Comparison of ENCODE assay signal across 8 mouse cellular contexts in genomic region chr11:121420830-121421552, GRCm38 (mm10). TPM values are rescaled to one million over a fixed set of nuclear protein-coding genes. Genes with fewer than 3 reads are reported as not detected.
A peak's percentile ranks its signal among the peaks of the same experiment; 100 is the strongest.
DNase-seq lines count a peak whose midpoint lies in the region; ATAC-seq and TF ChIP-seq lines count a peak whose summit lies in the region.

Gene Fn3krp, plus strand, starts transcription at chr11:121421401.

- H3K9ac ChIP-seq in heart, embryonic 11.5 days (ENCODE audit: low read depth, low read length), result peak within 1 kb of the TSS; percentile 86
- H3K9ac ChIP-seq in kidney, embryonic 16.5 days (replicated peaks; ENCODE audit: low read length), result peak within 1 kb of the TSS; percentile 70
- H3K9ac ChIP-seq in liver, adult 2 months (ENCODE audit: low read depth, low read length), result peak within 1 kb of the TSS; percentile 71

- H3K27ac ChIP-seq in heart, embryonic 11.5 days (ENCODE audit: low read depth, low read length), result peak within 1 kb of the TSS; percentile 64
- H3K27ac ChIP-seq in kidney, embryonic 16.5 days (ENCODE audit: low read length), result peak within 1 kb of the TSS; percentile 79
- H3K27ac ChIP-seq in liver, adult 2 months (replicated peaks; ENCODE audit: insufficient read depth, low read depth, low read length), result peak within 1 kb of the TSS; percentile 64

- no peaks in the 10 kb centered on the region for H3K79me3 ChIP-seq in C2C12 (ENCODE audit: low read depth)

- H3K4me1 ChIP-seq in erythroblast, embryonic 14.5 days (ENCODE audit: control insufficient read depth), result peaks cover 67% of the 10 kb centered on the region
- no peaks in the 10 kb centered on the region for H3K4me1 ChIP-seq in heart, embryonic 11.5 days (ENCODE audit: control insufficient read depth, insufficient read depth, low read length)
- peaks cover 11% of the 10 kb centered on the region for H3K4me1 ChIP-seq in kidney, embryonic 16.5 days (ENCODE audit: insufficient read depth, low read length)
- H3K4me1 ChIP-seq in liver, adult 2 months (ENCODE audit: control insufficient read depth, insufficient read depth, low read length), result peaks cover 8% of the 10 kb centered on the region; the same call in 1 of the 2 replicates

- TF ChIP-seq POLR2A in brain, embryonic 14.5 days (IDR thresholded peaks at IDR 0.05; ENCODE audit: borderline replicate concordance, extremely low read depth, insufficient read depth, insufficient read length, poor library complexity, severe bottlenecking), result peak; percentile 42; the same call in 1 of the 2 replicates
- TF ChIP-seq POLR2A in liver, adult 2 months (IDR thresholded peaks at IDR 0.05; ENCODE audit: extremely low read depth, insufficient read depth, low read length), result peak; percentile 67
- peak; percentile 63 for TF ChIP-seq POLR2A in myocyte (IDR thresholded peaks at IDR 0.05; ENCODE audit: insufficient read length, low read depth)

- H3K79me2 ChIP-seq in C2C12 (ENCODE audit: control insufficient read depth, insufficient read depth) (no peaks in the 10 kb centered on the region), myocyte (ENCODE audit: control insufficient read depth, insufficient read depth) (peaks cover 9% of the 10 kb centered on the region)
- no peaks in the 10 kb centered on the region for H3K79me2 ChIP-seq in liver, adult 2 months (ENCODE audit: control insufficient read depth, insufficient read depth, low read length)

- H3K27me3 ChIP-seq in C2C12 (ENCODE audit: control insufficient read depth, insufficient read depth, insufficient read length), result no peaks in the 10 kb centered on the region
- H3K27me3 ChIP-seq in erythroblast, embryonic 14.5 days (ENCODE audit: control insufficient read depth), result 0 out of 2 replicates have a peak, but pooled peaks cover 4% of the 10 kb centered on the region
- H3K27me3 ChIP-seq in heart, embryonic 11.5 days (ENCODE audit: control insufficient read depth, insufficient read depth, low read length), result no peaks in the 10 kb centered on the region
- no peaks in the 10 kb centered on the region for H3K27me3 ChIP-seq in kidney, embryonic 16.5 days (ENCODE audit: insufficient read depth, low read length)
- H3K27me3 ChIP-seq in liver, adult 2 months (ENCODE audit: control insufficient read depth, insufficient read depth, low read length), result no peaks in the 10 kb centered on the region
- H3K27me3 ChIP-seq in myocyte (ENCODE audit: control insufficient read depth, insufficient read depth, insufficient read length), result no peaks in the 10 kb centered on the region
- no peaks in the 10 kb centered on the region; the same call in 1 of the 2 replicates for H3K27me3 ChIP-seq in splenic B cell, adult 2 months (ENCODE audit: control insufficient read depth, insufficient read depth, low read length, poor library complexity, severe bottlenecking)

- TF ChIP-seq CTCF in C2C12 (IDR thresholded peaks at IDR 0.05; ENCODE audit: control insufficient read depth, insufficient read depth, insufficient read length), result no peak
- no peak for TF ChIP-seq CTCF in brain, embryonic 14.5 days (IDR thresholded peaks at IDR 0.05; ENCODE audit: borderline replicate concordance, extremely low read depth, insufficient read depth, insufficient read length)
- TF ChIP-seq CTCF in liver, adult 2 months (IDR thresholded peaks at IDR 0.05; ENCODE audit: low read depth, low read length), result no peak

- peak within 1 kb of the TSS; percentile 68 for H3K4me2 ChIP-seq in heart, embryonic 11.5 days
- H3K4me2 ChIP-seq in kidney, embryonic 16.5 days (replicated peaks; ENCODE audit: low read depth, low read length), result peak within 1 kb of the TSS; percentile 76
- H3K4me2 ChIP-seq in myocyte (ENCODE audit: low read depth), result peak within 1 kb of the TSS; percentile 88

- peak within 1 kb of the TSS; percentile 67 for H3ac ChIP-seq in C2C12 (ENCODE audit: control insufficient read depth, insufficient read length, low read depth)
- peak within 1 kb of the TSS; percentile 88 for H3ac ChIP-seq in myocyte (ENCODE audit: control insufficient read depth, insufficient read length)

- WGBS in heart, embryonic 11.5 days (ENCODE audit: insufficient replicate concordance), result 3% methylated on average over 28 of the region's 28 CpGs
- WGBS in kidney, embryonic 16.5 days, result under 1% methylated on average over 28 of the region's 28 CpGs
- 3% methylated on average over 28 of the region's 28 CpGs for WGBS in liver, adult 2 months

- H3K4me3 ChIP-seq in C2C12 (ENCODE audit: insufficient read depth, poor library complexity, severe bottlenecking) (peak within 1 kb of the TSS; percentile 74), myocyte (peak within 1 kb of the TSS; percentile 68)
- peak within 1 kb of the TSS; percentile 79 for H3K4me3 ChIP-seq in erythroblast, embryonic 14.5 days (replicated peaks)
- peak within 1 kb of the TSS; percentile 77 for H3K4me3 ChIP-seq in heart, embryonic 11.5 days (ENCODE audit: low read depth, low read length)
- peak within 1 kb of the TSS; percentile 82 for H3K4me3 ChIP-seq in kidney, embryonic 16.5 days (ENCODE audit: low read length)
- peak within 1 kb of the TSS; percentile 76 for H3K4me3 ChIP-seq in liver, adult 2 months (ENCODE audit: insufficient read depth, low read depth, low read length)

- H3K36me3 ChIP-seq in C2C12 (ENCODE audit: control insufficient read depth, insufficient read depth) (no peaks in the 10 kb centered on the region), myocyte (ENCODE audit: control insufficient read depth, insufficient read depth) (no peaks in the 10 kb centered on the region)
- H3K36me3 ChIP-seq in erythroblast, embryonic 14.5 days (ENCODE audit: control insufficient read depth), result peaks cover 39% of the 10 kb centered on the region
- H3K36me3 ChIP-seq in heart, embryonic 11.5 days (ENCODE audit: control insufficient read depth, insufficient read depth, low read length), result no peaks in the 10 kb centered on the region
- H3K36me3 ChIP-seq in kidney, embryonic 16.5 days (ENCODE audit: insufficient read depth, low read length), result no peaks in the 10 kb centered on the region
- no peaks in the 10 kb centered on the region; the same call in 1 of the 2 replicates for H3K36me3 ChIP-seq in liver, adult 2 months (ENCODE audit: control insufficient read depth, insufficient read depth, low read length)
- H3K36me3 ChIP-seq in splenic B cell, adult 2 months (ENCODE audit: control insufficient read depth, insufficient read depth, low read length, poor library complexity, severe bottlenecking), result no peaks in the 10 kb centered on the region

- DNase-seq in brain, embryonic 14.5 days (ENCODE audit: low read depth), result peak; percentile 99
- peak; percentile 96 for DNase-seq in liver, adult 2 months (ENCODE audit: extremely low read depth, low read depth, low spot score)
- DNase-seq in splenic B cell, adult 2 months (ENCODE audit: low read depth, low spot score), result peak; percentile 98

- no peaks in the 10 kb centered on the region for H3K9me3 ChIP-seq in erythroblast, embryonic 14.5 days (ENCODE audit: control insufficient read depth, low read length)
- H3K9me3 ChIP-seq in heart, embryonic 11.5 days (replicated peaks; ENCODE audit: control insufficient read depth, low read length), result no peaks in the 10 kb centered on the region
- no peaks in the 10 kb centered on the region for H3K9me3 ChIP-seq in kidney, embryonic 16.5 days (ENCODE audit: low read length)

- peak; percentile 98 for ATAC-seq in heart, embryonic 11.5 days (replicated peaks; ENCODE audit: insufficient number of reproducible peaks, low FRiP score, low TSS enrichment)
- peak; percentile 100 for ATAC-seq in kidney, embryonic 16.5 days (ENCODE audit: low FRiP score, low TSS enrichment)

TF ChIP-seq in C2C12, 6 proteins besides CTCF, POLR2A, EP300 and RAD21:
- TF ChIP-seq USF1 (IDR thresholded peaks at IDR 0.05; ENCODE audit: low read depth) (no peak), FOSL1 (IDR thresholded peaks at IDR 0.05; ENCODE audit: insufficient read depth, low read length, poor library complexity, severe bottlenecking) (no peak)

TF ChIP-seq in myocyte, 11 proteins besides CTCF, POLR2A, EP300 and RAD21:
- peak in 1 of 3 experiments; percentile 28 for TF ChIP-seq MYOG (IDR thresholded peaks at IDR 0.05; ENCODE audit: control insufficient read depth in 1 of 3, insufficient read depth in 1 of 3, insufficient read length in 2 of 3, low read depth in 2 of 3)
- no peak for TF ChIP-seq REST (IDR thresholded peaks at IDR 0.05; ENCODE audit: insufficient read depth, insufficient read length)
- TF ChIP-seq MYOD1 (IDR thresholded peaks at IDR 0.05; ENCODE audit: control insufficient read depth in 1 of 3, insufficient read length in 2 of 3, low read depth in 2 of 3), result peak in 1 of 3 experiments; percentile 2
- peak; percentile 12 for TF ChIP-seq SRF (IDR thresholded peaks at IDR 0.05; ENCODE audit: control insufficient read depth, insufficient read length, low read depth)
- peak; percentile 4 for TF ChIP-seq E2F4 (IDR thresholded peaks at IDR 0.05; ENCODE audit: insufficient read depth)
- TF ChIP-seq POLR2AphosphoS2 (IDR thresholded peaks at IDR 0.05; ENCODE audit: insufficient read length, low read depth), result peak; percentile 60
- no peak for TF ChIP-seq TCF12 (IDR thresholded peaks at IDR 0.05; ENCODE audit: insufficient read depth, poor library complexity, severe bottlenecking)
- TF ChIP-seq TCF3 (IDR thresholded peaks at IDR 0.05; ENCODE audit: insufficient read length, low read depth), result no peak

RNA-seq across cellular contexts. Expression of gene Fn3krp, which starts in this region (rescaled TPM):
- 5.3 TPM for polyA plus RNA-seq in C2C12 (2012; fragmentation: generic; extraction: Trizol)
- polyA plus RNA-seq in brain, embryonic 14.5 days (2012; rRNA removed), result 12.1 and 15.4 TPM in 2 replicates
- 3.4 and 5.6 TPM in 2 replicates for polyA plus RNA-seq in erythroblast, embryonic 14.5 days (2012)
- polyA plus RNA-seq in heart, embryonic 11.5 days (2014; fragmentation: Nextera tagmentation; extraction: Ambion mirVana), result 4.1 and 4.8 TPM in 2 replicates
- 8.9 and 11.5 TPM in 2 replicates for polyA plus RNA-seq in kidney, embryonic 16.5 days (2015; fragmentation: Nextera tagmentation; extraction: Ambion mirVana)
- total RNA-seq in liver, adult 2 months (2014; rRNA removed), result 10.4 and 12.7 TPM in 2 replicates
- 5.5 and 7.6 TPM in 2 replicates for polyA plus RNA-seq in liver, adult 2 months (2012; rRNA removed)
- polyA plus RNA-seq in myocyte (2012; fragmentation: generic; extraction: Trizol), result 5.7 TPM

Comparison
In these comparisons a context has a peak if more than half of its experiments do, and no peak if none do; other contexts are left out.
1. Peak in every context shown above with its lines: DNase-seq, ATAC-seq, H3K4me3 ChIP-seq and H3K27ac ChIP-seq.